Mouse (Mus musculus) kidney, postnatal 0 days (tissue): Measurements from ENCODE around the gene Igsf6. TPM values are rescaled to one million over a fixed set of nuclear protein-coding genes. Genes with fewer than 3 reads are reported as not detected.

ENCODE experiments used
- ATAC-seq: fragments of 200-750 bp; cut with Nextera tagmentation; replicated peaks from 2 replicates; pipeline ENCODE4 v1.8.0; 2017; ENCODE audit warnings: low read depth, moderate number of reproducible peaks, moderate TSS enrichment, moderate library complexity; ENCODE audit not compliant: low FRiP score
- DNase-seq: peaks from one replicate; pipeline ENCODE4 v3.0.0-alpha.2; 2016; ENCODE audit warnings: low spot score
- H3K27ac ChIP-seq: fragments of 300-500 bp; sonication (generic); 2 replicates; pipeline ENCODE4 v1.5.1; 2014; ENCODE audit warnings: mild to moderate bottlenecking
- H3K27me3 ChIP-seq: fragments of 300-500 bp; sonication (generic); 2 replicates; pipeline ENCODE4 v1.6.1; 2014; ENCODE audit warnings: low read length, mixed read lengths; ENCODE audit not compliant: insufficient read depth
- H3K36me3 ChIP-seq: fragments of 300-500 bp; sonication (generic); 2 replicates; pipeline ENCODE4 v1.6.1; 2014; ENCODE audit warnings: low read length, mixed read lengths; ENCODE audit not compliant: insufficient read depth
- H3K4me1 ChIP-seq: fragments of 300-500 bp; sonication (generic); replicated peaks from 2 replicates; pipeline ENCODE4 v1.6.1; 2014; ENCODE audit warnings: antibody characterized with exemption, low read length, mixed read lengths; ENCODE audit not compliant: insufficient read depth
- H3K4me2 ChIP-seq: fragments of 300-500 bp; sonication (generic); 2 replicates; pipeline ENCODE4 v1.6.1; 2014; ENCODE audit warnings: mild to moderate bottlenecking, low read length, moderate library complexity, mixed read lengths
- H3K4me3 ChIP-seq: fragments of 300-500 bp; sonication (generic); replicated peaks from 2 replicates; pipeline ENCODE4 v1.5.1; 2014; ENCODE audit warnings: low read depth, low read length
- H3K9ac ChIP-seq: fragments of 300-500 bp; sonication (generic); 2 replicates; pipeline ENCODE4 v1.6.1; 2014; ENCODE audit warnings: low read depth, low read length
- H3K9me3 ChIP-seq: fragments of 300-500 bp; sonication (generic); replicated peaks from 2 replicates; pipeline ENCODE4 v1.6.1; 2016; ENCODE audit warnings: low read length, inconsistent platforms, mixed read lengths
- CTCF ChIP-seq: IDR thresholded peaks from 2 replicates; pipeline ENCODE4 v1.5.1; 2016; ENCODE audit warnings: antibody characterized with exemption, low read depth, mild to moderate bottlenecking, moderate library complexity
- WGBS: fragments of 180-500 bp; shearing (Covaris S2); extraction: QIAGEN DNeasy Blood & Tissue Kit; methylation state at CpG from one replicate; pipeline ENCODE4 v1.1.7; 2014; 5-methylcytosine and 5-hydroxymethylcytosine counted together
- polyA plus RNA-seq: library from polyadenylated mRNA; unstranded; fragments of >200 nt; fragmentation: Nextera tagmentation; extraction: Ambion mirVana; gene quantifications from 2 replicates; pipeline ENCODE4 v1.2.1, GENCODE M21; 2015

Igsf6 gene
- polyA plus RNA-seq, 1 experiment from 2014 or later, result 1.1 TPM

DNA sequence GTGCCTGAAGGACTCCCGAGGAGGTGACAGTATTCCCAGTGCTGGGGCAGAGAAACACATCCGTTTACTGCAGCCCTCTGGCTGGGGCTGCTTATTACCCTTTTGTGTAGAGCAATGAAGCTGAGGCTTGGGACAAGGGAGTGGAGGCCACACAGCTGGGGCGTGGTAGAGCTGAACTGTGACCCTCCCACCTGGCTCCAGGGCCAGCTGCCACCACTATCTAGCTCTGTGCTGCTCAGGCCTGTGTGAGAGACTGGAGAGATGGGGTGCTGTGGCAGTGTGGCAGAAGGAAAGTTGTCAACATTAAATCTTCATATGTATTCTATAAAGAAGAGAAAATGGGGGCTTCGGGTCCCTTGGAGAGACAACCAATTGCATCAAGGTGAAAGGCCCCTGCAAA lies 18.7 kb upstream of the Igsf6 start:
- no peak for TF ChIP-seq CTCF
- DNase-seq (no peak), ATAC-seq (no peak)
- Histone ChIP-seq H3K4me1 (no peaks in the 10 kb centered on the region), H3K4me2 (no peak overlapping the region), H3K27ac (no peak overlapping the region), H3K27me3 (no peaks in the 10 kb centered on the region), H3K9ac (no peak overlapping the region), H3K9me3 (no peaks in the 10 kb centered on the region), H3K36me3 (no peaks in the 10 kb centered on the region), H3K4me3 (no peak overlapping the region)
- WGBS, result 43% methylated on average over 4 of the region's 4 CpGs

DNA sequence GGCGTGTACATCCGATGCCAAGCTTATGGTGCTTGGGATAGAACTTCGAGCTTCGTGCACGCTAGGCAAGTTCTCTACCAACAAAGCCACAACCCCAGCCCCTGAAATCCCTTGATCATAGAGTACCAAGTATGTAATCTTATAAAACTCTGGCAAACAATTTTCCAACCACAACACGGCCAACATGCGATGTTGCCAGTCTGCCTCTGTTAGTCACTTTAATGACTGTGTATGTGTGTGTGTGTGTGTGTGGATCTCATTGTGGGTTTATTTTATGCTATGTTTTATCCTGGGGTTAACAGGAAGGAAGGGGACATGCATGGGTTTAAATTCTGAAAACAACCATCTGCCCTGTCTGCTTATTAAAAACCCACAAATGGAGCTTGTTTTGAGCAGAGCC lies 16.4 kb upstream of the Igsf6 start:
- H3K4me3 ChIP-seq, result no peak overlapping the region
- no peaks in the 10 kb centered on the region for H3K9me3 ChIP-seq
- no peaks in the 10 kb centered on the region for H3K36me3 ChIP-seq
- 78% methylated on average over 7 of the region's 7 CpGs for WGBS
- ATAC-seq, result no peak
- no peak overlapping the region for H3K9ac ChIP-seq
- H3K27me3 ChIP-seq, result no peaks in the 10 kb centered on the region
- H3K4me2 ChIP-seq, result no peak overlapping the region
- H3K4me1 ChIP-seq, result no peaks in the 10 kb centered on the region
- no peak for TF ChIP-seq CTCF
- peak; percentile 48 for DNase-seq
- H3K27ac ChIP-seq, result no peak overlapping the region

DNA sequence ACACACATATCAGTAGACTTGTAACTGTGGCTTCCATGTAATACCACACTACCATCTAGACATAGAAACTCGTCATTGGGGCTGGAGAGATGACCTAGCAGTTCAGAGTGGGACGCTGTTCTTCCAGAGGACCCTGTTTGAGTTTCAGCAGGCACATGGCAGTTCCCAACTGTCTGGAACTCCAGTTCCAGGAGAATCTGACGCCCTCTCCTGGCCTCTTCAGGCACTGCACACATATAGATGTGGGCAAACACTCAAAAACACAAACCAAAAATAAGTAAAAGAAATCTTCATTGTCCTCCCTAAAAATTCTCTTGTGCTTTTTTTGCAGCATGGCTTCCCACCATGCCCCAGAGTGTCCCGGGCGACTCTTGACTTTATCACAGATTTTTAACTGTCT lies 14.4 kb upstream of the Igsf6 start:
- no peak for DNase-seq
- Histone ChIP-seq H3K36me3 (no peaks in the 10 kb centered on the region), H3K9ac (no peak overlapping the region), H3K9me3 (no peaks in the 10 kb centered on the region), H3K27me3 (no peaks in the 10 kb centered on the region), H3K4me2 (no peak overlapping the region), H3K27ac (no peak overlapping the region), H3K4me3 (no peak overlapping the region), H3K4me1 (no peaks in the 10 kb centered on the region)
- TF ChIP-seq CTCF, result peak; percentile 27; the same call in 1 of the 2 replicates
- WGBS, result 78% methylated on average over 5 of the region's 5 CpGs
- ATAC-seq, result no peak

DNA sequence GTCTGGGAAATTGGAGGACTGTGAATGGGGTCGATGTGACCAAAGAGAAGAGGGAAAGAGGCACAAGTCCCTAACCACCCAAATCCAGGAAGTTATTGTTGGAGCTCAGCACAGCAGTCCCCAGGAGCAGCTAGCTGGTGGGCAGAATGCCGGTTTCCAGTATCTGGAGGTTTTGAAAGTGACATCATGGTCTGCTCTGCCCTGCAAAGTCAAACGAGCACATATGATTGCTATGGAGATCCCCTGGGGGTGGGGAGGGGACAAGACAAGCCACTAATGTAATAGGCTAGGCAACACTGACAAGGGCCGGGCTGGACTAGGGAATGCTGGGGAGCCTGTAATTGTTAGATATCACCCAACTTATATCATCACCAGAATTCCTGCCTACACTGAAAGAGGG lies 11.1 kb upstream of the Igsf6 start:
- ATAC-seq, result no peak

DNA sequence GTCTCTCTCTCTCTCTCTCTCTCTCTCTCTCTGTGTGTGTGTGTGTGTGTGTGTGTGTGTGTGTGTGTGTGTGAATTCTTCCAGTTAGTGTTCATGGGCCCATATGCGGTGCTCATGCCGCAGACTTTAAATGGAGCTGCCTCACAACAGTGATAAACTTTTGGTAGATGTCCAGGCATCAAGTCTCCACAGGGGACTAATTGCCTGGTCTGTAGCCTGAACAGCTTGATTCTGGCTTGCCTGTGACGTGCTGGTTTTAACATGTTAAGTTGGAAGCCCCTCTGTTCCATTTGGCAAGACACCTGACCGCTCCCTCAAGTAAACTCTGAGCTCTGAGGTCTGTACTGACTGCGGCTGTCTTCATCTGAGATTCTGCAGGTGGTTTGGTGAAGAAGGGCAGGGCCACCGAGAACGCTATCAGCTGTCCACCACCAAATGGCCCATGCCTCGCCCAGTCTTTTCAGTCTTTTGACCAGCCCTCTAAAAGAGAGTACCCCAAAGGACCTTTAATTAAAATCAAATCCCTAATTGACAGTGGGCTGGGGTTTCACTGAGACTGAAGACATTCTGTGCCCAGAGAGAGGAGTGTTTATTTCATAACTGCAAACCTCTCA lies 10.6 kb upstream of the Igsf6 start:
- no peak overlapping the region for H3K4me3 ChIP-seq
- no peak overlapping the region for H3K27ac ChIP-seq
- TF ChIP-seq CTCF, result no peak
- DNase-seq (no peak), ATAC-seq (no peak)
- H3K9ac ChIP-seq, result no peak overlapping the region
- H3K9me3 ChIP-seq, result no peaks in the 10 kb centered on the region
- 57% methylated on average over 8 of the region's 8 CpGs for WGBS
- H3K4me2 ChIP-seq, result no peak overlapping the region
- H3K36me3 ChIP-seq, result no peaks in the 10 kb centered on the region
- H3K27me3 ChIP-seq, result no peaks in the 10 kb centered on the region
- no peaks in the 10 kb centered on the region for H3K4me1 ChIP-seq

More for the DNA sequence above, 11.1 kb upstream of the Igsf6 start:
- Histone ChIP-seq H3K27ac (no peak overlapping the region), H3K4me2 (no peak overlapping the region), H3K4me1 (no peaks in the 10 kb centered on the region), H3K4me3 (no peak overlapping the region), H3K36me3 (no peaks in the 10 kb centered on the region), H3K9me3 (no peaks in the 10 kb centered on the region), H3K27me3 (no peaks in the 10 kb centered on the region), H3K9ac (no peak overlapping the region)
- TF ChIP-seq CTCF, result no peak
- DNase-seq, result no peak
- WGBS, result 15% methylated on average over 4 of the region's 4 CpGs

DNA sequence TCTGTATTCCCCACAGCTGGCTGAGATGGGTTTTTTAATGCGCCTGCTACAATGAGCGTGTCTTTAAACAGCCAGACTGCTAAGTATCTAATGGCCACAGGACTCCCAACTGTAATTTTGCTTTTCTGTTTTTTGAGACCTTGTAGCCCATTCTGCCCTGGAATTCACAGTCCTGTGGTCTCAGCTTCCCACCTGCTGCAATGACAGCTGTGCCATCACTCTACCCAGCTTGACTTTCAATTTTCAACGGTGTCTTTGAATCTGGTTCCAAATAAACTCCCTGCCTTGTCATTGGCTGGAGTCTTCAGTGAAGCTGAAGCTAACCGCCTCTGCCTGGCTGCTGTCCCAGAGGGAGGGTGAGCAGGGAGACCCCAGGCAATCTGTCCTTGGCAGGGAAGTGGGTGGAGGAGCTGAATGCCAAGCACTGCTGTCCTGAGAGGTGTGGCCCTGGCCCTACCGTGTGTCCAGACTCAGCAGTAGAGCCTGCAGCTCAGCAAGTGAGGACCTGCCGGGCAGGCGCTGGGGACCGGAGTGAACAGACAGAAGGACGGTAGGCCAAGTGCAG lies 8.7 kb upstream of the Igsf6 start:
- TF ChIP-seq CTCF, result no peak
- H3K4me3 ChIP-seq, result no peak overlapping the region
- no peaks in the 10 kb centered on the region for H3K9me3 ChIP-seq
- WGBS, result 76% methylated on average over 9 of the region's 9 CpGs
- H3K4me2 ChIP-seq, result no peak overlapping the region
- DNase-seq, result no peak
- H3K27me3 ChIP-seq, result no peaks in the 10 kb centered on the region
- no peak overlapping the region for H3K9ac ChIP-seq
- H3K4me1 ChIP-seq, result no peaks in the 10 kb centered on the region
- H3K27ac ChIP-seq, result no peak overlapping the region
- H3K36me3 ChIP-seq, result no peaks in the 10 kb centered on the region
- ATAC-seq, result no peak

DNA sequence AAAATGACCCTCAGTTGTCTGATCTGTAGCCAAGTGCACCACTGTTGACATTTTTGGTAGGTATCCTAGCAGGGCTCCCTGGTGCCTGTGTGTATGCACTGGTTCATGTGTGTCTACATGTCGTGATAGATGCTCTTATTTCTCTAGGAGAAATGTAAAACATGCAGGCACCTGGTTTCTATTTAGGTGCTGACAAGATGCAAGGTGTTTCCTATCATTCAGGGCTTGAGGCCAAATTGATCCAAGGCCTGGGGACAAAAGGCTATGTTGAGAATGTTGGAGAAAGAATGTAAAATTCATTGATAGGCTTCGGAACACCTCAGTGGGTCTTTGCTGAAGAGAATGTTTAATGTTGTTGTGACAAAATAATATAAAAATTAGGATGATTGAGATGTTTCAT lies 7.4 kb upstream of the Igsf6 start:
- no peak overlapping the region for H3K4me2 ChIP-seq
- ATAC-seq (no peak), DNase-seq (no peak)
- no peak overlapping the region for H3K9ac ChIP-seq
- no peaks in the 10 kb centered on the region for H3K4me1 ChIP-seq
- TF ChIP-seq CTCF, result no peak
- no peak overlapping the region for H3K4me3 ChIP-seq
- no peak overlapping the region for H3K27ac ChIP-seq
- no peaks in the 10 kb centered on the region for H3K27me3 ChIP-seq
- H3K9me3 ChIP-seq, result no peaks in the 10 kb centered on the region
- peaks cover 6% of the 10 kb centered on the region; the same call in 1 of the 2 replicates for H3K36me3 ChIP-seq
- 81% methylated on average over 2 of the region's 2 CpGs for WGBS
